Mouse (Mus musculus) central nervous system, embryonic 11.5 days (tissue): ENCODE measurements around the gene Mxi1. TPM values are rescaled to one million over a fixed set of nuclear protein-coding genes. Genes with fewer than 3 reads are reported as not detected.

ENCODE experiments used
- polyA plus RNA-seq: library from polyadenylated mRNA; depleted of rRNA; stranded (reverse); fragments of >200 nt; gene quantifications from 2 replicates; pipeline ENCODE4 v1.2.3, GENCODE M21; 2012; rRNA removed

Gene Mxi1
- polyA plus RNA-seq, result 33.6 and 34.7 TPM in 2 replicates

DNA sequence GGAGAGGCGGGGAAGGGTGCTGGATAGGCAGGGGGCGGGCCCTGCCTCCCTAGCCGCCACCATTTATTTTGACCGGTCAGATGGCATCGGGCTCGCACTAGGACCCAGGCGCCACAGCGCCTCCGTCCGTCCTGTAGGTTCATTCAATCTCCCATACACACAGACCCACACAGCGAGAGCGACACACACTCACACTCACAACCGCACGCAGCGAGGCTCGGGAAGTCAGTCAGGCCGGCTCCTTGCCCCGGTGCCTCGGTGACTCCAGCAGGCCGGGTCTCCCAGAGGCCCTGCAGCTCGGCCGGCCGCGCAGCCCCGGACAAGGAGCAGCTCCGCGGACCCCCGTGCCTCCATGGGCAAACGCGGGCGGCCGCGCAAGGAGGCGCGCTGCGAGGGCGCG is at the start of gene Mxi1:
Gene Mxi1, plus strand, starts transcription at position 171 of the 400 bp plus-strand sequence.

DNA sequence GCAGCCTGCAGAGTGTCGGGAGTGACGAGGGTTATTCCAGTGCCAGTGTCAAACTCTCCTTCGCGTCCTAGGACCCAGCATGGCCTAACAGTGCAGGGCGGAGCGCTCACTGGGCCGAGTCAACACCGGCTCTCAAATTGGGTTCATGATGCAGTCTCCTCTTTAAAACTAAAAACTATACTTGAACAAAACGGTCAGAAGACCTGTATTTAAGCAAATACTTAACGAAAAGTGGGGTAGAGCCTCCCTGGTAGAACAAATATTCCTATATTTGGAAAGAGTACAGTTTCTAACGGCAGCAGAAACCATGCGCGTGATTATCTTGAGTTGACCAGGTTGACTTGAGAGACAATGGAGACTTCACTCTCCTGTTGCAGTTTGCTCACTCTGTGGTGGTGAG is 61.3 kb downstream of the Mxi1 start, which contains the start of gene Gm10197:
Gene Gm10197, minus strand, starts transcription at position 101 of the 400 bp plus-strand sequence.

DNA sequence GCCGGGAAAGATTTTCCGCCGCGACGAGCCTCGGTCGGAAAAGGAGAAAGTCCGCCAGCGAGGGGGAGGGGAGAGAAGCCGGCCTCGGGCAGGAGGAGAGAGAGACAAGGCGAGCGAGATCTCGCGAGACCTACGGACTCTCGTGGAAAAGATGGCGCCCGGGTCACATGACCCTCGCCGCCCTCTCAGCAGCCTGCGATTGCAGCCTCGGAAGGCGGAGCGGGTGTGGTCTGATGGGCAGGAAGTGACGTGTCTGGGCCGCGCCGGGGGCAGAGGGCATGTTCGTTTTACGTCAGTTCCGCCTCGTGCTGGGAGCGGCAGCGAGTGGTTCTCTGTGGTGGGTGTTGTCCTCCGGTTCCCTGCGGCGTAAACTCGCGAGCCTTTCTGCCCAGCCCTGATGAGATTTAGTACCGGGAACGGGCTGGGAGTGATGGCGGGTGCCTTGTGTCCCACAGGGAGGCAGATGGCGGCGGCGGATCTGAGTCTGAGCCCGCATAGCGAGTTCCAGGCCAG is 80.2 kb downstream of the Mxi1 start, which contains the start of gene Smndc1:
Gene Smndc1, minus strand, starts transcription at position 84 of the 513 bp plus-strand sequence.

Other genes with a start within 250 kb of the Mxi1 start
- 28.1 and 36.5 TPM in 2 replicates for gene Add3, start 170.1 kb upstream of the Mxi1 start, polyA plus RNA-seq
- gene Gm10197, start 61.2 kb downstream of the Mxi1 start, polyA plus RNA-seq, result not detected in 2 replicates
- 36.4 and 37.5 TPM in 2 replicates for gene Smndc1, start 80.1 kb downstream of the Mxi1 start, polyA plus RNA-seq
- gene Dusp5, start 218.6 kb downstream of the Mxi1 start, polyA plus RNA-seq, result 2.1 and 2.6 TPM in 2 replicates